Mouse (Mus musculus) lung, postnatal 10 days (tissue): Measurements from ENCODE around the gene Kctd3.

Source experiments
- DNase-seq: peaks from one replicate; pipeline ENCODE4 v3.0.0; 2021

The Kctd3 gene

GRCm38 (mm10) chr1:189007980-189008324 is 311 bp upstream of the Kctd3 start:
- no peak for DNase-seq

- peak; percentile 17 for DNase-seq
These were observed 815 bp downstream of the Kctd3 start for GRCm38 (mm10) chr1:189006826-189007225.

- no peak for DNase-seq
These were observed 1.4 kb downstream of the Kctd3 start for GRCm38 (mm10) chr1:189006267-189006666.

- DNase-seq, result no peak
These were observed 2.9 kb downstream of the Kctd3 start for GRCm38 (mm10) chr1:189004774-189005173.

GRCm38 (mm10) chr1:189001815-189002214 is 5.8 kb downstream of the Kctd3 start:
- DNase-seq, result no peak

GRCm38 (mm10) chr1:188999981-189000380 is 7.7 kb downstream of the Kctd3 start:
- no peak for DNase-seq

- DNase-seq, result no peak
These were observed 9.7 kb downstream of the Kctd3 start for GRCm38 (mm10) chr1:188997921-188998320.

GRCm38 (mm10) chr1:188993218-188993617 is 14.4 kb downstream of the Kctd3 start:
- peak; percentile 52 for DNase-seq

- peak; percentile 75 for DNase-seq
These were observed 27.6 kb downstream of the Kctd3 start for GRCm38 (mm10) chr1:188980050-188980449.

GRCm38 (mm10) chr1:188973926-188974325 is 33.7 kb downstream of the Kctd3 start:
- DNase-seq, result no peak

GRCm38 (mm10) chr1:188973078-188973477 is 34.6 kb downstream of the Kctd3 start:
- DNase-seq, result no peak

- no peak for DNase-seq
These were observed 55.1 kb downstream of the Kctd3 start for GRCm38 (mm10) chr1:188952501-188952900.

- DNase-seq, result no peak
These were observed 56.5 kb downstream of the Kctd3 start for GRCm38 (mm10) chr1:188951091-188951490.

GRCm38 (mm10) chr1:188948276-188948675 is 59.4 kb downstream of the Kctd3 start:
- peak; percentile 27 for DNase-seq

GRCm38 (mm10) chr1:188947794-188948193 is 59.8 kb downstream of the Kctd3 start:
- DNase-seq, result peak; percentile 27

GRCm38 (mm10) chr1:188946849-188947248 is 60.8 kb downstream of the Kctd3 start:
- no peak for DNase-seq

- DNase-seq, result peak; percentile 46
These were observed 62.3 kb downstream of the Kctd3 start for GRCm38 (mm10) chr1:188945326-188945725.

- DNase-seq, result no peak
These were observed 70.3 kb downstream of the Kctd3 start for GRCm38 (mm10) chr1:188937246-188937780.
